In genomic region chr11:109653201-109653600, GRCm38 (mm10) we compare ENCODE assay signal across 8 mouse cellular contexts. TPM values are rescaled to one million over a fixed set of nuclear protein-coding genes. Genes with fewer than 3 reads are reported as not detected.
DNase-seq lines count a peak whose midpoint lies in the region; ATAC-seq lines count a peak whose summit lies in the region.

No protein-coding gene starts in this region.

- peak overlapping the region; percentile 68 for H3K4me2 ChIP-seq in embryonic facial prominence, embryonic 12.5 days (replicated peaks)
- H3K4me2 ChIP-seq in hindbrain, embryonic 15.5 days = peak overlapping the region; percentile 73
- peak overlapping the region; percentile 65 for H3K4me2 ChIP-seq in midbrain, embryonic 14.5 days (ENCODE audit: low read length)

- peaks cover 24% of the 10 kb centered on the region for H3K4me1 ChIP-seq in embryonic facial prominence, embryonic 12.5 days
- peaks cover 57% of the 10 kb centered on the region for H3K4me1 ChIP-seq in hindbrain, embryonic 15.5 days (replicated peaks)
- H3K4me1 ChIP-seq in midbrain, embryonic 14.5 days (ENCODE audit: control insufficient read depth, insufficient read depth, low read length) = peaks cover 32% of the 10 kb centered on the region

- peak; percentile 31 for DNase-seq in kidney, adult 11 months
- DNase-seq in kidney, postnatal 10 days = no peak
- no peak for DNase-seq in midbrain, embryonic 14.5 days
- no peak for DNase-seq in left cerebral cortex, postnatal 14 days (ENCODE audit: low spot score in 2 of 2)
- no peak for DNase-seq in cerebellum, postnatal 14 days
- DNase-seq in right cerebral cortex, postnatal 25 days = no peak

- peaks cover 26% of the 10 kb centered on the region for H3K36me3 ChIP-seq in embryonic facial prominence, embryonic 12.5 days
- H3K36me3 ChIP-seq in hindbrain, embryonic 15.5 days = peaks cover 28% of the 10 kb centered on the region
- H3K36me3 ChIP-seq in midbrain, embryonic 14.5 days (ENCODE audit: control insufficient read depth, insufficient read depth, low read length) = peaks cover 37% of the 10 kb centered on the region

- H3K4me3 ChIP-seq in embryonic facial prominence, embryonic 12.5 days = 0 out of 2 replicates have a peak overlapping the region, but pooled peaks have one; percentile 0
- peak overlapping the region; percentile 72; the same call in 1 of the 2 replicates for H3K4me3 ChIP-seq in hindbrain, embryonic 15.5 days
- peak overlapping the region; percentile 17; the same call in 1 of the 2 replicates for H3K4me3 ChIP-seq in midbrain, embryonic 14.5 days (replicated peaks; ENCODE audit: low read depth, low read length)

- intact Hi-C loops in left cerebral cortex, postnatal 14 days (cut with DNase I) = no loop called here

- no peak overlapping the region for H3K27ac ChIP-seq in embryonic facial prominence, embryonic 12.5 days
- H3K27ac ChIP-seq in hindbrain, embryonic 15.5 days (replicated peaks) = peak overlapping the region; percentile 3
- H3K27ac ChIP-seq in midbrain, embryonic 14.5 days (replicated peaks; ENCODE audit: low read depth, low read length) = peak overlapping the region; percentile 32; the same call in 1 of the 2 replicates

- H3K9ac ChIP-seq in embryonic facial prominence, embryonic 12.5 days = 0 out of 2 replicates have a peak overlapping the region, but pooled peaks have one; percentile 21
- H3K9ac ChIP-seq in hindbrain, embryonic 15.5 days = peak overlapping the region; percentile 97
- peak overlapping the region; percentile 40 for H3K9ac ChIP-seq in midbrain, embryonic 14.5 days (replicated peaks; ENCODE audit: low read length)

- ATAC-seq in embryonic facial prominence, embryonic 12.5 days (ENCODE audit: insufficient number of reproducible peaks, insufficient read depth, low FRiP score, low TSS enrichment) = no peak
- no peak for ATAC-seq in hindbrain, embryonic 15.5 days (ENCODE audit: low FRiP score, low read depth)
- ATAC-seq in midbrain, embryonic 14.5 days (ENCODE audit: low FRiP score, low TSS enrichment) = no peak

- no peaks in the 10 kb centered on the region for H3K9me3 ChIP-seq in embryonic facial prominence, embryonic 12.5 days
- H3K9me3 ChIP-seq in hindbrain, embryonic 15.5 days = no peaks in the 10 kb centered on the region
- no peaks in the 10 kb centered on the region for H3K9me3 ChIP-seq in midbrain, embryonic 14.5 days (ENCODE audit: control insufficient read depth, low read length)

- H3K27me3 ChIP-seq in embryonic facial prominence, embryonic 12.5 days = no peaks in the 10 kb centered on the region
- no peaks in the 10 kb centered on the region for H3K27me3 ChIP-seq in hindbrain, embryonic 15.5 days
- no peaks in the 10 kb centered on the region for H3K27me3 ChIP-seq in midbrain, embryonic 14.5 days (ENCODE audit: control insufficient read depth, insufficient read depth, low read length)

- WGBS in embryonic facial prominence, embryonic 12.5 days = 67% methylated on average over 8 of the region's 8 CpGs
- WGBS in hindbrain, embryonic 15.5 days = 58% methylated on average over 8 of the region's 8 CpGs
- 73% methylated on average over 8 of the region's 8 CpGs for WGBS in midbrain, embryonic 14.5 days

RNA-seq across cellular contexts. Expression of gene Prkar1a, which starts 4.0 kb away (rescaled TPM):
- polyA plus RNA-seq in embryonic facial prominence, embryonic 12.5 days (2016; fragmentation: Nextera tagmentation; extraction: Ambion mirVana) = 375 and 392 TPM in 2 replicates
- 449 and 456 TPM in 2 replicates for polyA plus RNA-seq in hindbrain, embryonic 15.5 days (2015; fragmentation: Nextera tagmentation; extraction: Ambion mirVana)
- polyA plus RNA-seq in midbrain, embryonic 14.5 days (2014; fragmentation: Nextera tagmentation; extraction: Ambion mirVana) = 494 and 582 TPM in 2 replicates
- 100 to 1,000 TPM; 470 to 506 TPM for total RNA-seq in left cerebral cortex, postnatal 14 days (2021)

RNA-seq across cellular contexts. Expression of gene Wipi1, which starts 41.4 kb away (rescaled TPM):
- polyA plus RNA-seq in embryonic facial prominence, embryonic 12.5 days (2016; fragmentation: Nextera tagmentation; extraction: Ambion mirVana) = 38.6 and 43.0 TPM in 2 replicates
- 17.6 TPM in 2 replicates for polyA plus RNA-seq in hindbrain, embryonic 15.5 days (2015; fragmentation: Nextera tagmentation; extraction: Ambion mirVana)
- polyA plus RNA-seq in midbrain, embryonic 14.5 days (2014; fragmentation: Nextera tagmentation; extraction: Ambion mirVana) = 6.5 and 9.9 TPM in 2 replicates
- 10 to 100 TPM; 21.8 to 22.2 TPM for total RNA-seq in left cerebral cortex, postnatal 14 days (2021)

Comparison
In these comparisons a context has a peak if more than half of its experiments do, and no peak if none do; other contexts are left out.
1. H3K4me3 ChIP-seq: peak in every context shown above with its lines; median percentile 72 in hindbrain, embryonic 15.5 days; 17 in midbrain, embryonic 14.5 days; 0 in embryonic facial prominence, embryonic 12.5 days.
2. H3K9ac ChIP-seq: peak in every context shown above with its lines; median percentile 97 in hindbrain, embryonic 15.5 days; 40 in midbrain, embryonic 14.5 days; 21 in embryonic facial prominence, embryonic 12.5 days.